Mouse (Mus musculus): ENCODE results near the gene Rfc2. TPM values are rescaled to one million over a fixed set of nuclear protein-coding genes. Genes with fewer than 3 reads are reported as not detected.

Rfc2 gene
- polyA plus RNA-seq, 1 experiment = 29.7 TPM

GRCm38 (mm10) chr5:134576517-134577220, 4.5 kb upstream of the Rfc2 start:
- Histone ChIP-seq H3K27ac (replicated peaks; ENCODE audit: low read depth, low read length) (no peak overlapping the region), H3K4me3 (ENCODE audit: insufficient read depth, low read depth, low read length) (no peak overlapping the region), H3K4me1 (ENCODE audit: control insufficient read depth, insufficient read depth, insufficient read length, low read length) (peaks cover 7% of the 10 kb centered on the region)

GRCm38 (mm10) chr5:134577534-134577933, 3.6 kb upstream of the Rfc2 start:
- Histone ChIP-seq H3K4me3 (ENCODE audit: insufficient read depth, low read depth, low read length) (no peak overlapping the region), H3K27ac (replicated peaks; ENCODE audit: low read depth, low read length) (no peak overlapping the region), H3K4me1 (ENCODE audit: control insufficient read depth, insufficient read depth, insufficient read length, low read length) (peaks cover 6% of the 10 kb centered on the region)

- Histone ChIP-seq H3K27ac (replicated peaks; ENCODE audit: low read depth, low read length) (no peak overlapping the region), H3K4me3 (ENCODE audit: insufficient read depth, low read depth, low read length) (no peak overlapping the region), H3K4me1 (ENCODE audit: control insufficient read depth, insufficient read depth, insufficient read length, low read length) (no peaks in the 10 kb centered on the region)
Observed at GRCm38 (mm10) chr5:134579135-134579534, 2.0 kb upstream of the Rfc2 start.

GRCm38 (mm10) chr5:134582221-134582907, 1.2 kb downstream of the Rfc2 start:
- Histone ChIP-seq H3K4me3 (ENCODE audit: insufficient read depth, low read depth, low read length) (peak overlapping the region; percentile 95), H3K27ac (replicated peaks; ENCODE audit: low read depth, low read length) (no peak overlapping the region)

GRCm38 (mm10) chr5:134583006-134583883, 2.1 kb downstream of the Rfc2 start:
- no peak overlapping the region for H3K27ac ChIP-seq (replicated peaks; ENCODE audit: low read depth, low read length)
- no peaks in the 10 kb centered on the region for H3K4me1 ChIP-seq (ENCODE audit: control insufficient read depth, insufficient read depth, insufficient read length, low read length)
- H3K4me3 ChIP-seq (ENCODE audit: insufficient read depth, low read depth, low read length) = peak overlapping the region; percentile 95

More at GRCm38 (mm10) chr5:134582221-134582907, 1.2 kb downstream of the Rfc2 start:
- no peaks in the 10 kb centered on the region for H3K4me1 ChIP-seq (ENCODE audit: control insufficient read depth, insufficient read depth, insufficient read length, low read length)

GRCm38 (mm10) chr5:134583884-134584213, 2.7 kb downstream of the Rfc2 start:
- Histone ChIP-seq H3K27ac (replicated peaks; ENCODE audit: low read depth, low read length) (no peak overlapping the region), H3K4me1 (ENCODE audit: control insufficient read depth, insufficient read depth, insufficient read length, low read length) (no peaks in the 10 kb centered on the region), H3K4me3 (ENCODE audit: insufficient read depth, low read depth, low read length) (no peak overlapping the region; the same call in 1 of the 2 replicates)

DNA sequence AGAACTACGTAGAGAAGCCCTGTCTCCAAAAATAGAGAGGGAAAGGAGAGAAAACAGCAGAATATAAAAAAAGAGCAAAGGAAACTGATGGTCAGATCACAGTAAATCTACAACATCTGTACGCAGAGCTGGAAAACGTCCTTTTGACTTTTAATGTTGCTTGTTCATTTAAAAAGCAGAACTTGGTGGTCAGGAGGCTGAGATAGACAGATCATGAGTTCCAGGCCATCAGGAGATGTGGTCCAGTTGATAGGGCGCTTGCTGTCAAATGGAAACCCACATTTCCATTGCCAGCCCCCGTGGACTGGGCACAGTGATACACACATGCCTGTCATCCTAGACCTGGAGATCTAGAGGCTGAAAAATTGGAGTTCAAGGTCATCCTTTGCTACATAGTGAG, 3.6 kb downstream of the Rfc2 start:
- no peaks in the 10 kb centered on the region for H3K4me1 ChIP-seq (ENCODE audit: control insufficient read depth, insufficient read depth, insufficient read length, low read length)
- H3K27ac ChIP-seq (replicated peaks; ENCODE audit: low read depth, low read length) = no peak overlapping the region
- no peak overlapping the region for H3K4me3 ChIP-seq (ENCODE audit: insufficient read depth, low read depth, low read length)

DNA sequence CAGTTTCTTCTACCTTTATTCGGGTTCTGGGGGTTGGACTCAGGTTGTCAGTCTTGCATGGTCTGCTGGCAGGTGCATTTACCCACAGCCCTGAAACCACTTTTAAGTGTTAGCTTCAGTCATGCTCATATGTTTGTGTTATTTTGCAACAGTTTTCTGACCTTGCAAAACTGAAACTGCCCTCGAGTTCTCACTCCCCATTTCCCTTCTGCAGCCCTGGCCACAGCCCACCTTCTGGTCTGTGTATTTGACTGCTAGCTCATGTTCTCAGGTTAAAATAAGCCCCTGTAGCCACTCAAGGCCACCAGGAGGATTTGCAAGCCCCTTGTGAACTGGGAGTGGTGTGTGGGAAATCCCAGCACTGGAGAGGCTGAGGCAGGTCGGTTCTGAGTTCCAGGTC, 8.7 kb downstream of the Rfc2 start:
- Histone ChIP-seq H3K4me3 (ENCODE audit: insufficient read depth, low read depth, low read length) (no peak overlapping the region), H3K27ac (replicated peaks; ENCODE audit: low read depth, low read length) (no peak overlapping the region), H3K4me1 (ENCODE audit: control insufficient read depth, insufficient read depth, insufficient read length, low read length) (no peaks in the 10 kb centered on the region)

DNA sequence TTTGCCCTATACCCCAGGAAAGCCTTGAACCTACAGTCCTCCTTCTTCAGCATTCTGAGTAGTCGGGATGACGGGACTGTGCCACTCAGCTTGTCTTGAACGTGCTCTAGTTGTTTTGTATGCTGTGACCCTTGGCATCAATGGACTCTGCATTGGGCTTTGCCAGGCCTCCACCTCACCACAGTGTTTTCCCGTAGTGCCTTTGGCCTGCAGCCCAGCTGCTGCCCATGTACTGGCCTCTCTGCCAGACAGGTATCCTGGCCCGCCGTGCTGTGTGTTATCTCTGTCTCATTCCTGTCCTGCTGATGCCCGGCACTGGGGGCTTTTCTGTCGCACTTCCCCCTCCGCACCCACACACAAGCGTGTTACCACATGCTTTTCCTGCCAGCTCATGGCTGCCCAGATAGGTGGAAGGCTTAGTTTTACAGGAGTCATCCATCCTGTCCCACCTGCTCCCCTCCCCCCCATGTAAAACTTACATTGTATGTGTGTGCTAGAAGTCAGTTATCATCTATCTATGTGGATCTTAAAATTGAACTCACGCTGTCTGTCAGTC, 10.9 kb downstream of the Rfc2 start:
- no peak overlapping the region for H3K27ac ChIP-seq (replicated peaks; ENCODE audit: low read depth, low read length)
- H3K4me1 ChIP-seq (ENCODE audit: control insufficient read depth, insufficient read depth, insufficient read length, low read length) = no peaks in the 10 kb centered on the region
- no peak overlapping the region for H3K4me3 ChIP-seq (ENCODE audit: insufficient read depth, low read depth, low read length)

DNA sequence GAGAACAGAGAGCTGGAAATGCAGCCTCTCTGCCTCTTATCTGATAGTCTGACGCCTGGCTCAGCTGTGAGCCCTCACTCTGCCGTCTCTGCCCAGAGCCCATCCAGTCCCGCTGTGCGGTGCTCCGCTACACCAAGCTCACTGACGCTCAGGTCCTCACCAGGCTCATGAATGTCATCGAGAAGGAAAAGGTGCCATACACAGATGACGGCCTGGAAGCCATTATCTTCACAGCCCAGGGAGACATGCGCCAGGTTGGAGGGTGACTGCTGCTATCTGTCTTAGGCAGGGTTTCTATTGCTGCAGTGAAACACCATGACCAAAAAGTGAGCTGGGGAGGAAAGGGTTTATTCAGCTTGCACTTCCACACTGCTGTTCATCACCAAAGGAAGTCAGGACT, 11.9 kb downstream of the Rfc2 start:
- no peak overlapping the region for H3K27ac ChIP-seq (replicated peaks; ENCODE audit: low read depth, low read length)
- no peak overlapping the region for H3K4me3 ChIP-seq (ENCODE audit: insufficient read depth, low read depth, low read length)
- H3K4me1 ChIP-seq (ENCODE audit: control insufficient read depth, insufficient read depth, insufficient read length, low read length) = no peaks in the 10 kb centered on the region

GRCm38 (mm10) chr5:134597711-134598110, 16.5 kb downstream of the Rfc2 start:
- no peak overlapping the region for H3K27ac ChIP-seq (replicated peaks; ENCODE audit: low read depth, low read length)
- no peak overlapping the region for H3K4me3 ChIP-seq (ENCODE audit: insufficient read depth, low read depth, low read length)
- no peaks in the 10 kb centered on the region for H3K4me1 ChIP-seq (ENCODE audit: control insufficient read depth, insufficient read depth, insufficient read length, low read length)

- H3K27ac ChIP-seq (replicated peaks; ENCODE audit: low read depth, low read length) = no peak overlapping the region
- H3K4me3 ChIP-seq (ENCODE audit: insufficient read depth, low read depth, low read length) = no peak overlapping the region
- H3K4me1 ChIP-seq (ENCODE audit: control insufficient read depth, insufficient read depth, insufficient read length, low read length) = no peaks in the 10 kb centered on the region
Observed at GRCm38 (mm10) chr5:134604376-134604775, 23.2 kb downstream of the Rfc2 start.

- H3K4me1 ChIP-seq (ENCODE audit: control insufficient read depth, insufficient read depth, insufficient read length, low read length) = no peaks in the 10 kb centered on the region
- no peak overlapping the region for H3K4me3 ChIP-seq (ENCODE audit: insufficient read depth, low read depth, low read length)
- H3K27ac ChIP-seq (replicated peaks; ENCODE audit: low read depth, low read length) = no peak overlapping the region
Observed at GRCm38 (mm10) chr5:134606314-134606713, 25.1 kb downstream of the Rfc2 start.

GRCm38 (mm10) chr5:134607121-134607520, 26.0 kb downstream of the Rfc2 start:
- Histone ChIP-seq H3K4me1 (ENCODE audit: control insufficient read depth, insufficient read depth, insufficient read length, low read length) (no peaks in the 10 kb centered on the region), H3K4me3 (ENCODE audit: insufficient read depth, low read depth, low read length) (no peak overlapping the region), H3K27ac (replicated peaks; ENCODE audit: low read depth, low read length) (no peak overlapping the region)

All from brown adipose tissue, adult 24 weeks (tissue).